Mouse (Mus musculus) thymus, postnatal 25 days (tissue): ENCODE measurements around the gene Slc25a19.
"Not testable (repeated sequence)": the region's sequence is repeated elsewhere in the genome, so short reads cannot be mapped to it uniquely, and the experiment has no call there.

ENCODE experiments used
- DNase-seq: peaks from one replicate; pipeline ENCODE4 v3.0.0; 2022

Slc25a19 gene

GRCm38 (mm10) chr11:115627705-115628464, at the start of gene Slc25a19:
Slc25a19 (minus strand) TSS chr11:115628295.
- DNase-seq: peak; percentile 97

DNA sequence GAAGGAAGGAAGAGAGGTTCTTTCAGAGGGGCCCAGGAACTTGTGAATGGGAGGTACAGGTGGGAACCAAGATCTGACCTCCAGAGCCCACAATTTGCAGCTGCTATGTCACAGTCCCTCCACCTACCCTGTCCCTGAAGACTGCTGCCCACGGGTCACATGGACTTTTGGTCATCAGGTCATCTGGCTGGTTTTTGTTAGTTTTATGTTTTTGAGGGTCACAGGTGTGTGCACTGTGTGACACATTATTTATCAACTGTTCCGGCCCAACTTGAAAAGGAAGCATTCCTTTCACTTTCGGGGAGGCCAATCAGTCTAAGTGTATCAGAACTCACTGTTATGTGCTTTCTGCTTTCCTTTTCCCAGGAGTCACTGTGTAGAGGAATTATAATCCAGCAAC, 49.4 kb upstream of the Slc25a19 start:
- DNase-seq: no peak

DNA sequence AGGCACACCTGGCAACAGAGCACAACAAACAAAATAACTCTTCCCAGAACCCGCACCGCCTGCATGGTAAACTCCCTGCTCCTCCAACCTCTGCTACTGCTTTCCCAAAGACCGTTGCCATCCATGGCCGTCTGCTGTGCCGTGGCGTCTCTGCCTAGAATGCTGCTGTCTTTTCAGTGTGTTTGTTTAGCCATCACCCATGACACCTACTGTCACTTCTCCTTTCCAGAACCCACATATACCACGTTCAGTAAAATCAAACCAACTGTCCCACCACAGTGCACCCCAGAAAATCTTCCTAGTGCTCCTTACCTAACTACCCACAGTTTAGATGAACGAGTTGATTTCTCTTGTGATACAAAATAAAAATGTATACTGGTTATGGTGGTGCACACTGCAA, 48.6 kb upstream of the Slc25a19 start:
- no peak for DNase-seq

- peak; percentile 20 for DNase-seq
Observed at GRCm38 (mm10) chr11:115674235-115674865, 46.3 kb upstream of the Slc25a19 start.

- DNase-seq: no peak
Observed at GRCm38 (mm10) chr11:115673471-115674234, 45.6 kb upstream of the Slc25a19 start.

DNA sequence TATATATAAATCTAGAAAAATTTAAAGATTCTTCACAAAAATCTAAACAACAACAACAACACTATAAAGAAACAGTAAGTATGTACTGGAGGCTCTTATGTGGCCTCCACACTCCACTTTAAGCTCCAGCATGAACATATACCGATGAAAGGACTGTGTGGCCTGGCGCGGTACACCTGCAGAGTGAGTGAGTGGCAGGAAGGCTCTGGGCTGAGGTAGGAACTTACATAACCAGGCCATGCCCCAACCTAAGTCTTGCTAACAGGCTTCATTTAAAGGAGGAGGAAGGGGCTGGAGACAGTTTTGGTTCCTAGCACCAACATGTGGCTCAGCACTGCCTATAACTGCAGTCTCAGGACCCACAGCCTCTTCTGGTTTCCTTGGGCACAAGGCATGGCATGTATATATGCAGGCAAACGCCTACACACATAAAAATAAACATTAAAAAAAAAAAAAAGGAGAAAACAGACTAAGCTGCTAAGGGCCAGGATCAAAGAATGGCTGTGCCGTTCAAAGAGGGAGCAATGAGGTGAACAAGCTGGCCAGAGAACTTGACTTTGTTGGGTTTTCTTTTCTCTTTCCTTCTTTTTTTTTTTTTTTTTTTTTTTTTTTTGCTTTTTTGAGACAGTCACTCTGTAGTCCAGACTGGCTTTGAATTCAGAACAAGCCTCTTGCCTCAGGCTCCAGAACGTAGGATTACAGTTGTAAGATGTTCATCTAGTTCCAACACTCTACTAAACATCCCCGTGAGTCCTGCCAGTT, 44.3 kb upstream of the Slc25a19 start:
- peak; percentile 51 for DNase-seq

DNA sequence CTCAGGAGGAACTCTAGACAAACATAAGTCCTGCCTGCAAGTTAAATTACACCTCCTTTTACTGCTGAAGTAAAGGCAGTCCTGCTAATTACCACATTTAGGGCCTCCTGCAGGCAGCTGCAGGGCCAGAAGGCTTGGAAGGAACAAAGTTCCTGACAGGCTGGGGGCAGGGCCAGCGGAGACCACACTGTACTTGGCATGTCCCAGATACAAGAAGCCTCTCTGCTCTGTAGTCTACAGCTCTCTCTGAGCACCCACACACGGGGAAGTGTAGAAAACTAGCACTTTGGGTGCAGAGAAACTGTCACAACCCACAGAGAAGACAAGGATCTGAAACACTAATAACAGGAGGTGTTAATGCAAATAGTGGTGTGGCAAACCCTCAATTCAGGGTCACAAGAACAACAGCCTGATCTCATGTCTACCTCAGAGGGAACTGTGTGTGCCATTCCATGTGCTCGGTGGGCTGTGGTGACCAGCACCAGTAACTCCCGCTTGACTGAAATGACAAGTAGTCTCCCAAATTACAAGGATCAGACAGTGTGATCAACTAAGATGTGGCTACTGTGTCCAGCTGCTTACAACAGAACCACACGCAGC, 42.5 kb upstream of the Slc25a19 start:
- DNase-seq: peak; percentile 51

GRCm38 (mm10) chr11:115663676-115664335, 35.7 kb upstream of the Slc25a19 start:
- no peak for DNase-seq

DNA sequence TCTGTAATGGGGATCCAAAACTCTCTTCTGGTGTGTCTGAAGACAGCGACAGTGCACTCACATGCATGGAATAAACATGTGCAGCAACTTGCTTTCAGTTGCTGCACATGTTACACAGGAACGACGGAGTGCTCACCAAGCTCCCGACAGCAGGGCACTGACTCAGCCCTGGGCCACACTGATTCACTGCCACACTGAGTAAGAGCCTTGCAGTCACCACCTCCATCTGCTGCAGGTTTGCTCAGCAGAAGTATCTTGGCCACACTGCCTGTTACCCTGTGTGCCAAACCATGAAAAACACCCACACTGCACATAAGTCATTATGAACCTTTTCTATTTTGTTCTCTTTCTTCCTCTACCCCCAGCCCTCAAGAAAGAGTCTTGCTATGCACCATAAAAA, 32.3 kb upstream of the Slc25a19 start:
- no peak for DNase-seq

DNA sequence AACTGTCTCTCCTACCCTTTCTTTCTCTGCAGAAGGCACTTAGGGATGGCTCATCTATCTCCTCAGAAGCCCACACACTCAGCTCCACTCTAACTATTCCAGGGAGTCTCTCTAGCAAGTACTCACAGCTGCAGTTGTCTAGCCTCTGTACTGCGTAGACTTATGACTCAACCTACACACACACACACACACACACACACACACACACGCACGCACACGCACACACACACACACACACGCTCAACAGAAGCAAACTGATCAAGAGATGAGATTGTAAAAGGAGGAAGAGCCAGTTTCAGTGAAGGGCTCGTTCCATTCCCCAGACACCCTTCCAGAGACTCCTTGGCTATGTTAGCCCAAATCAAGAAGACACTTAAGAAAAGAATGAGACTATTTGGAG, 30.4 kb upstream of the Slc25a19 start:
- DNase-seq: no peak

DNA sequence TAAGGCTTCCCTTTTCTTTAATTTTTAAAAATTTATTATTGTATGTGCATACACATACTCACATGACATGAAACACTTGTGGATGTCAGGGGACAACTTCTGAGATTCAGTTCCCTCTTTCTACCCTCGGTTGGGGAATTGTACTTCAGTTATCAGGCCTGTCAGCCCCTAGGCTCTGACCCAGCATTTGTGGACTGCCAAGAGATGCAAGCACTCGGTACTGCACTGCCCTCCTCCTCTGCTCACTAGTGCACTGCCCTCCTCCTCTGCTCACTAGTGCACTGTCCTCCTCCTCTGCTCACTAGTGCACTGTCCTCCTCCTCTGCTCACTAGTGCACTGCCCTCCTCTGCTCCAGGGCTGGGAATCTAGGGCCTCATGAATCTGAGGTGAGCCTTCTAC, 26.0 kb upstream of the Slc25a19 start:
- no peak for DNase-seq

DNA sequence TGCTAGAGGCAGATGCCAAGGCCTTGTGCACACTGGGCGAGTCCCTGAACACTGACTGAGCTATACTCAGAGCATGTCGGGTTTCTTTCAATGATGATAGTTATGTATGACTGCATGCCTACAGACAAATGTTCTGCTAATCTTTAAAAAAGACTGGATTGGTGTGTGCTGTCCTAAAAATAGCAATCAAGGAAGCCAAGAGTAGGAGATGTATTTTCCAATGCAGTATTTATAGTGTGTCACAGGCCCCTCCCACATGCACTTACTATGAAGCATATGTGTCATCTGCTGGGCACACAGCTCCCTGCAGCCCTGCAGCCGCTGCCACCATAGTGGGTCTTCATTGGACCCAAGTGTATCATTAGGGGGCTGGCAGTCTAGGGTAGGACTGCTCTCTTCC, 25.1 kb upstream of the Slc25a19 start:
- no peak for DNase-seq

GRCm38 (mm10) chr11:115651680-115652079, 23.6 kb upstream of the Slc25a19 start:
- no peak for DNase-seq

DNA sequence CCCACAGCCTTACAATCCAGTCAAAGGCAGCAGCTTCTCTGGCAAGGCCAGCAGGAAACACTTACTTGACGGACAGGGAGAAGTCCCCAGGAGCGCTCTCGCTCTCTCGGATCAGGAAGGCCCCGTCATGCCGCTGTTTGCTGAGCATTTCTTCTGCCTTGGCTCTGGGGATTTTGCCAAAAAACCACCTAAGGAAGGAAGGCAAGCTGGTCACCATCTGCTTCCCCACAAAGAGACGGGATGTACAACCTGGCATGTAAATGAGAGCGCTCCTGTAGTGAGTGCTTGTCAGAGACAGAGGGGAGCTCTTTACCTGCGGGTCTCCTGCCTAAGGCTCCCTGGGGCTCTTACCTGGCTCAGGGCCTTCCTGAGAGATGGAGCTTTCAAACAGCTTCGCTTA, 21.6 kb upstream of the Slc25a19 start:
- DNase-seq: no peak

DNA sequence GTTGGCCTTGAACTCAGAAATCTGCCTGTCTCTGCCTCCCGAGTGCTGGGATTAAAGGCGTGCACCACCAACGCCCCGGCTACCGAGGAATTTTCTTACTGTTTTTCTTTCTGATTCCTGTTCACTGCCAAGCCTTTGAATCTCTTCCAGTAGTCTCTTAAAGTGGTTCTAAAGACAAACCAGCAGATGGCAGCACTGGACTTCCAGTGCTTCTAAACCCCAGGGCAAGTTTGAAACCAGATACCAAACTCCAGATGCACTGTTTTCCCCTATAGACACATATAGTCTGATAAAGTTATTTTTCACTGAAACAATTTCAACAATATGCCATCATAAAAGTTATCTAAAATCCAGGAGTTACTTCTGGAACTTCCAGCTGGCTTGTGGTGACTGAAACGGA, 19.4 kb upstream of the Slc25a19 start:
- DNase-seq: peak; percentile 59

- DNase-seq: peak; percentile 30
Observed at GRCm38 (mm10) chr11:115646439-115646838, 18.3 kb upstream of the Slc25a19 start.

DNA sequence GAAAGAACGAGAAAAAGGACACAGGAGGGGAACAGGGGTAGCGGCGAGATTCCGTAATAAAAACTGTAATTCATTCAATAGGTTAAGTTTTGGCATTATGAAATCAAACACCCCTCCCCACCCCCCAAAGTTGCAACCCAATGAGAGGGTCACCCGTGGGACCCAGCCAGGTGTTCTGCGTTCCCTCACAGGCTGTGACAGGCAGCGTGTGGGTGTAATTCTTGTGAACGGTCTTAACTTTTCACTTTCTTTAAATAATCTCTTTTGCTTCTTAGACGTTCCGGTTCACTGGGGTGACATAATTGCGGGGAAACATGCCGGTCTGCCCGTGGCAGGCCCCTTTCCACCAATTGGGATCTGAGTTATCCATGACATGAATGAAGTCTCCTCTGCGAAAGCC, 17.4 kb upstream of the Slc25a19 start:
- not testable (repeated sequence) for DNase-seq

DNA sequence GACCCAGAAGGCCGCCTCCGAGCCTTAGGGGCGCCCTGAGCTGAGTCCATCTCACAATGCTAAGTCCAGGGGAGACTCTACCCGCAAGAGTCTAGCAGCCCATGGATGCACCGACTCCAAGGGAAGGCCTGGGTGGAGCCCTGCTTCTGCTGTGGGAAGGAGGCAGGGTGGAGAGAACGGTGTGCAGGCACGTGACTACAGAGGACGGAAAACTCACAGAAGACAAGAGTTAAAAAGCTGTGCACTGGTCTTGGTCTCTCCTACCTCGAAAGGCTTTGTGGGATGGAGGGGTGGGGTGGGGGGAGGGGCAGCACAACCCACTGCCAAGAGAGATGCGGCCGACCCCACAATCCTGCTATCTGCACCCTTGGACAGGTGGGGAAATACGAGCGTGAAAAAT, 16.2 kb upstream of the Slc25a19 start:
- DNase-seq: no peak

- peak; percentile 83 for DNase-seq
Observed at GRCm38 (mm10) chr11:115643265-115643664, 15.2 kb upstream of the Slc25a19 start.

GRCm38 (mm10) chr11:115642705-115643104, 14.6 kb upstream of the Slc25a19 start:
- DNase-seq: no peak

DNA sequence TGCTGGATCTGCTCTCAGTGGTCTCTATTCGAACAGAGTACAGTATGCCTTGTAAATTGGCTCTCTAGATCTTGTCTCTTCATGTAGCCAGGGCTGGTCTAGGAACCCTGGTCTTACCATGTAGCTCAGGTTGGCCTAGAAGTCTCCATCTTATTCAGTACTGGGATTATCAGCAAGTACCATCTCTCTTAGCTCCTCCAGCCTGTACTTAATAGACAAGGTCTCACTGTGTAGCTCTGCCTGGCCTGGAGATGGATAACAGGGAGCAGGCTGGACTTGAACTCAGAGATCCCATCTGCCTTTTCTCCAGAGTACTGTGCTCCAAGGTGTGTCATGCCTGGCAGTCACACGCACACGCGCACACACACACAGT, 13.6 kb upstream of the Slc25a19 start:
- no peak for DNase-seq
